Mouse (Mus musculus): ENCODE results near the gene Tmem37. TPM values are rescaled to one million over a fixed set of nuclear protein-coding genes. Genes with fewer than 3 reads are reported as not detected.

The Tmem37 gene
- polyA plus RNA-seq, 1 experiment from 2014 or later = 10.1 TPM

GRCm38 (mm10) chr1:120030474-120030873, 43.4 kb downstream of the Tmem37 start:
- no peaks in the 10 kb centered on the region for H3K4me1 ChIP-seq (replicated peaks; ENCODE audit: control insufficient read depth, insufficient read depth, low read length)
- no peak overlapping the region for H3K27ac ChIP-seq
- ATAC-seq (ENCODE audit: low FRiP score) = no peak
- H3K9ac ChIP-seq = no peak overlapping the region
- no peaks in the 10 kb centered on the region for H3K9me3 ChIP-seq (ENCODE audit: control insufficient read depth, low read length)
- H3K36me3 ChIP-seq (replicated peaks; ENCODE audit: control insufficient read depth, insufficient read depth) = no peaks in the 10 kb centered on the region
- WGBS = 83% methylated on average over 3 of the region's 3 CpGs
- DNase-seq (ENCODE audit: low spot score) = no peak
- H3K4me3 ChIP-seq (replicated peaks; ENCODE audit: low read length) = no peak overlapping the region
- no peak overlapping the region for H3K4me2 ChIP-seq (replicated peaks)
- H3K27me3 ChIP-seq (ENCODE audit: control insufficient read depth, insufficient read depth, low read length) = no peaks in the 10 kb centered on the region

- Histone ChIP-seq H3K27me3 (ENCODE audit: control insufficient read depth, insufficient read depth, low read length) (no peaks in the 10 kb centered on the region), H3K4me3 (replicated peaks; ENCODE audit: low read length) (no peak overlapping the region), H3K9ac (no peak overlapping the region), H3K27ac (no peak overlapping the region), H3K9me3 (ENCODE audit: control insufficient read depth, low read length) (no peaks in the 10 kb centered on the region), H3K4me2 (replicated peaks) (no peak overlapping the region), H3K36me3 (replicated peaks; ENCODE audit: control insufficient read depth, insufficient read depth) (no peaks in the 10 kb centered on the region), H3K4me1 (replicated peaks; ENCODE audit: control insufficient read depth, insufficient read depth, low read length) (no peaks in the 10 kb centered on the region)
- ATAC-seq (ENCODE audit: low FRiP score) = peak; percentile 37; the same call in 1 of the 2 replicates
- DNase-seq (ENCODE audit: low spot score) = no peak
- WGBS = 67% methylated on average over 4 of the region's 4 CpGs
Observed at GRCm38 (mm10) chr1:120027693-120028092, 46.2 kb downstream of the Tmem37 start.

- Histone ChIP-seq H3K4me2 (replicated peaks) (no peak overlapping the region), H3K27ac (no peak overlapping the region), H3K4me3 (replicated peaks; ENCODE audit: low read length) (no peak overlapping the region), H3K27me3 (ENCODE audit: control insufficient read depth, insufficient read depth, low read length) (no peaks in the 10 kb centered on the region), H3K9me3 (ENCODE audit: control insufficient read depth, low read length) (no peaks in the 10 kb centered on the region), H3K9ac (no peak overlapping the region), H3K36me3 (replicated peaks; ENCODE audit: control insufficient read depth, insufficient read depth) (no peaks in the 10 kb centered on the region), H3K4me1 (replicated peaks; ENCODE audit: control insufficient read depth, insufficient read depth, low read length) (no peaks in the 10 kb centered on the region)
- ATAC-seq (ENCODE audit: low FRiP score) (no peak), DNase-seq (ENCODE audit: low spot score) (no peak)
- 31% methylated on average over 2 of the region's 2 CpGs for WGBS
Observed at GRCm38 (mm10) chr1:120025050-120025439, 48.8 kb downstream of the Tmem37 start.

GRCm38 (mm10) chr1:120024331-120025049, 49.4 kb downstream of the Tmem37 start:
- H3K4me3 ChIP-seq (replicated peaks; ENCODE audit: low read length) = no peak overlapping the region
- no peak overlapping the region for H3K4me2 ChIP-seq (replicated peaks)
- no peaks in the 10 kb centered on the region for H3K36me3 ChIP-seq (replicated peaks; ENCODE audit: control insufficient read depth, insufficient read depth)
- DNase-seq (ENCODE audit: low spot score) (no peak), ATAC-seq (ENCODE audit: low FRiP score) (no peak)
- H3K9me3 ChIP-seq (ENCODE audit: control insufficient read depth, low read length) = no peaks in the 10 kb centered on the region
- no peaks in the 10 kb centered on the region for H3K4me1 ChIP-seq (replicated peaks; ENCODE audit: control insufficient read depth, insufficient read depth, low read length)
- H3K27ac ChIP-seq = no peak overlapping the region
- H3K9ac ChIP-seq = no peak overlapping the region
- 63% methylated on average over 10 of the region's 10 CpGs for WGBS
- H3K27me3 ChIP-seq (ENCODE audit: control insufficient read depth, insufficient read depth, low read length) = no peaks in the 10 kb centered on the region

- no peaks in the 10 kb centered on the region for H3K4me1 ChIP-seq (replicated peaks; ENCODE audit: control insufficient read depth, insufficient read depth, low read length)
- no peak overlapping the region for H3K9ac ChIP-seq
- H3K9me3 ChIP-seq (ENCODE audit: control insufficient read depth, low read length) = no peaks in the 10 kb centered on the region
- no peak overlapping the region for H3K4me3 ChIP-seq (replicated peaks; ENCODE audit: low read length)
- no peaks in the 10 kb centered on the region for H3K27me3 ChIP-seq (ENCODE audit: control insufficient read depth, insufficient read depth, low read length)
- 92% methylated on average over 17 of the region's 17 CpGs for WGBS
- DNase-seq (ENCODE audit: low spot score) (no peak), ATAC-seq (ENCODE audit: low FRiP score) (no peak)
- H3K27ac ChIP-seq = no peak overlapping the region
- H3K4me2 ChIP-seq (replicated peaks) = no peak overlapping the region
- H3K36me3 ChIP-seq (replicated peaks; ENCODE audit: control insufficient read depth, insufficient read depth) = no peaks in the 10 kb centered on the region
Observed at GRCm38 (mm10) chr1:120021951-120022350, 51.9 kb downstream of the Tmem37 start.

- WGBS = 82% methylated on average over 7 of the region's 7 CpGs
Observed at GRCm38 (mm10) chr1:120020322-120020897, 53.5 kb downstream of the Tmem37 start.

GRCm38 (mm10) chr1:120019428-120019827, 54.4 kb downstream of the Tmem37 start:
- H3K36me3 ChIP-seq (replicated peaks; ENCODE audit: control insufficient read depth, insufficient read depth) = no peaks in the 10 kb centered on the region
- no peak for DNase-seq (ENCODE audit: low spot score)
- WGBS = 96% methylated on average over 12 of the region's 12 CpGs

More at GRCm38 (mm10) chr1:120020322-120020897, 53.5 kb downstream of the Tmem37 start:
- ATAC-seq (ENCODE audit: low FRiP score) (no peak), DNase-seq (ENCODE audit: low spot score) (no peak)
- H3K27ac ChIP-seq = no peak overlapping the region
- H3K9ac ChIP-seq = no peak overlapping the region
- H3K4me3 ChIP-seq (replicated peaks; ENCODE audit: low read length) = no peak overlapping the region
- H3K27me3 ChIP-seq (ENCODE audit: control insufficient read depth, insufficient read depth, low read length) = no peaks in the 10 kb centered on the region
- H3K4me2 ChIP-seq (replicated peaks) = no peak overlapping the region
- no peaks in the 10 kb centered on the region for H3K4me1 ChIP-seq (replicated peaks; ENCODE audit: control insufficient read depth, insufficient read depth, low read length)
- H3K36me3 ChIP-seq (replicated peaks; ENCODE audit: control insufficient read depth, insufficient read depth) = no peaks in the 10 kb centered on the region
- no peaks in the 10 kb centered on the region for H3K9me3 ChIP-seq (ENCODE audit: control insufficient read depth, low read length)

GRCm38 (mm10) chr1:120018900-120019299, 55.0 kb downstream of the Tmem37 start:
- WGBS = 67% methylated on average over 3 of the region's 3 CpGs
- H3K9ac ChIP-seq = no peak overlapping the region
- H3K27ac ChIP-seq = no peak overlapping the region
- H3K36me3 ChIP-seq (replicated peaks; ENCODE audit: control insufficient read depth, insufficient read depth) = no peaks in the 10 kb centered on the region
- DNase-seq (ENCODE audit: low spot score) (no peak), ATAC-seq (ENCODE audit: low FRiP score) (no peak)
- H3K27me3 ChIP-seq (ENCODE audit: control insufficient read depth, insufficient read depth, low read length) = no peaks in the 10 kb centered on the region
- no peaks in the 10 kb centered on the region for H3K4me1 ChIP-seq (replicated peaks; ENCODE audit: control insufficient read depth, insufficient read depth, low read length)
- H3K4me3 ChIP-seq (replicated peaks; ENCODE audit: low read length) = no peak overlapping the region
- H3K9me3 ChIP-seq (ENCODE audit: control insufficient read depth, low read length) = no peaks in the 10 kb centered on the region
- H3K4me2 ChIP-seq (replicated peaks) = no peak overlapping the region

More at GRCm38 (mm10) chr1:120019428-120019827, 54.4 kb downstream of the Tmem37 start:
- Histone ChIP-seq H3K9ac (no peak overlapping the region), H3K9me3 (ENCODE audit: control insufficient read depth, low read length) (no peaks in the 10 kb centered on the region), H3K27me3 (ENCODE audit: control insufficient read depth, insufficient read depth, low read length) (no peaks in the 10 kb centered on the region), H3K4me1 (replicated peaks; ENCODE audit: control insufficient read depth, insufficient read depth, low read length) (no peaks in the 10 kb centered on the region), H3K4me3 (replicated peaks; ENCODE audit: low read length) (no peak overlapping the region), H3K4me2 (replicated peaks) (no peak overlapping the region), H3K27ac (no peak overlapping the region)
- no peak for ATAC-seq (ENCODE audit: low FRiP score)
